Mouse (Mus musculus): Measurements from ENCODE around the gene Ap3s2.

Gene Ap3s2

GRCm38 (mm10) chr7:79890436-79891221 lies 29.8 kb downstream of the Ap3s2 start:
- DNase-seq (ENCODE audit: inconsistent age in 2 of 2, low spot score in 1 of 2): peak; percentile 62 to 75

- no peak for DNase-seq (ENCODE audit: inconsistent age in 2 of 2, low spot score in 1 of 2)
Measured at GRCm38 (mm10) chr7:79888603-79889002, 31.8 kb downstream of the Ap3s2 start.

- no peak for DNase-seq (ENCODE audit: inconsistent age in 2 of 2, low spot score in 1 of 2)
Measured at GRCm38 (mm10) chr7:79883613-79884334, 36.7 kb downstream of the Ap3s2 start.

- no peak for DNase-seq (ENCODE audit: inconsistent age in 2 of 2, low spot score in 1 of 2)
Measured at GRCm38 (mm10) chr7:79881901-79882300, 38.5 kb downstream of the Ap3s2 start.

GRCm38 (mm10) chr7:79880998-79881397 lies 39.5 kb downstream of the Ap3s2 start:
- peak; percentile 47 to 66 for DNase-seq (ENCODE audit: inconsistent age in 2 of 2, low spot score in 1 of 2)

- DNase-seq (ENCODE audit: inconsistent age in 2 of 2, low spot score in 1 of 2): no peak
Measured at GRCm38 (mm10) chr7:79880033-79880432, 40.4 kb downstream of the Ap3s2 start.

- DNase-seq (ENCODE audit: inconsistent age in 2 of 2, low spot score in 1 of 2): no peak
Measured at GRCm38 (mm10) chr7:79878455-79879025, 41.9 kb downstream of the Ap3s2 start.

- no peak for DNase-seq (ENCODE audit: inconsistent age in 2 of 2, low spot score in 1 of 2)
Measured at GRCm38 (mm10) chr7:79873407-79873806, 47.0 kb downstream of the Ap3s2 start.

GRCm38 (mm10) chr7:79871797-79872345 lies 48.6 kb downstream of the Ap3s2 start:
- no peak for DNase-seq (ENCODE audit: inconsistent age in 2 of 2, low spot score in 1 of 2)

GRCm38 (mm10) chr7:79869072-79869719 lies 51.3 kb downstream of the Ap3s2 start:
- DNase-seq (ENCODE audit: inconsistent age in 2 of 2, low spot score in 1 of 2): no peak

- no peak for DNase-seq (ENCODE audit: inconsistent age in 2 of 2, low spot score in 1 of 2)
Measured at GRCm38 (mm10) chr7:79868475-79868874, 52.0 kb downstream of the Ap3s2 start.

GRCm38 (mm10) chr7:79867861-79868260 lies 52.6 kb downstream of the Ap3s2 start:
- no peak for DNase-seq (ENCODE audit: inconsistent age in 2 of 2, low spot score in 1 of 2)

GRCm38 (mm10) chr7:79866294-79867000 lies 54.0 kb downstream of the Ap3s2 start:
- no peak for DNase-seq (ENCODE audit: inconsistent age in 2 of 2, low spot score in 1 of 2)

- DNase-seq (ENCODE audit: inconsistent age in 2 of 2, low spot score in 1 of 2): no peak
Measured at GRCm38 (mm10) chr7:79861794-79862193, 58.7 kb downstream of the Ap3s2 start.

GRCm38 (mm10) chr7:79860811-79861210 lies 59.6 kb downstream of the Ap3s2 start, which contains the start of gene Anpep:
Gene Anpep (minus strand): TSS chr7:79861059.
- no peak for DNase-seq (ENCODE audit: inconsistent age in 2 of 2, low spot score in 1 of 2)

GRCm38 (mm10) chr7:79858956-79859630 lies 61.4 kb downstream of the Ap3s2 start:
- peak; percentile 47 to 68 for DNase-seq (ENCODE audit: inconsistent age in 2 of 2, low spot score in 1 of 2)

GRCm38 (mm10) chr7:79858202-79858934 lies 62.1 kb downstream of the Ap3s2 start:
- DNase-seq (ENCODE audit: inconsistent age in 2 of 2, low spot score in 1 of 2): no peak

- DNase-seq (ENCODE audit: inconsistent age in 2 of 2, low spot score in 1 of 2): no peak
Measured at GRCm38 (mm10) chr7:79856305-79856704, 64.1 kb downstream of the Ap3s2 start.
